Mouse (Mus musculus): ENCODE results near the gene Itga6.

DNA sequence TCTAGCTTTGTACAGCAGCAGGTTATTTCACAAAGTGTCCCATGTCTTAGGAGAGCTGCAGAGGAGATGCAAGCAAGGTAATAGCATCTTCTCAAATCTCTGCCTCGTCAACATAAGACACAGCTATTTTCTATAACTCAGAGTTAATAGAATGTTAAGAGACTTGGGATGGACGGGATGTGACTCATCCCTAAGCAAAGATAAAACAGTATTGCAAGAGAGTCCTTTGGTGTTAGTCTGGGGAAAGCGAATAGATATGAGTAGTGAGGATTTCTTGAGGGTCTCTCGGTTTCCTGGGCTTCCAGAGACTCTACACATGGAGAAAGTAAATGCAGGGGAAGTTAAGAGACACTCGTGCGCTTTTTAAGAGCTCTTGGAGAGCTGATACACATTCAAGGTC, 21.4 kb upstream of the Itga6 start:
- TF ChIP-seq POLR2A (IDR thresholded peaks at IDR 0.05; ENCODE audit: low read depth, low read length) (no peak), CTCF (IDR thresholded peaks at IDR 0.05; ENCODE audit: extremely low read depth, insufficient read depth, insufficient read length, insufficient replicate concordance) (no peak)
